Mouse (Mus musculus) frontal cortex, adult (tissue): Measurements from ENCODE around the gene Rbm14.

Experiments used
- ATAC-seq: cut with Nextera tagmentation; 2 replicates; pipeline ENCODE4 v1.9.2; 2017; ENCODE audit warnings: mild to moderate bottlenecking, moderate library complexity, mixed read lengths; ENCODE audit not compliant: low TSS enrichment

Rbm14 gene

DNA sequence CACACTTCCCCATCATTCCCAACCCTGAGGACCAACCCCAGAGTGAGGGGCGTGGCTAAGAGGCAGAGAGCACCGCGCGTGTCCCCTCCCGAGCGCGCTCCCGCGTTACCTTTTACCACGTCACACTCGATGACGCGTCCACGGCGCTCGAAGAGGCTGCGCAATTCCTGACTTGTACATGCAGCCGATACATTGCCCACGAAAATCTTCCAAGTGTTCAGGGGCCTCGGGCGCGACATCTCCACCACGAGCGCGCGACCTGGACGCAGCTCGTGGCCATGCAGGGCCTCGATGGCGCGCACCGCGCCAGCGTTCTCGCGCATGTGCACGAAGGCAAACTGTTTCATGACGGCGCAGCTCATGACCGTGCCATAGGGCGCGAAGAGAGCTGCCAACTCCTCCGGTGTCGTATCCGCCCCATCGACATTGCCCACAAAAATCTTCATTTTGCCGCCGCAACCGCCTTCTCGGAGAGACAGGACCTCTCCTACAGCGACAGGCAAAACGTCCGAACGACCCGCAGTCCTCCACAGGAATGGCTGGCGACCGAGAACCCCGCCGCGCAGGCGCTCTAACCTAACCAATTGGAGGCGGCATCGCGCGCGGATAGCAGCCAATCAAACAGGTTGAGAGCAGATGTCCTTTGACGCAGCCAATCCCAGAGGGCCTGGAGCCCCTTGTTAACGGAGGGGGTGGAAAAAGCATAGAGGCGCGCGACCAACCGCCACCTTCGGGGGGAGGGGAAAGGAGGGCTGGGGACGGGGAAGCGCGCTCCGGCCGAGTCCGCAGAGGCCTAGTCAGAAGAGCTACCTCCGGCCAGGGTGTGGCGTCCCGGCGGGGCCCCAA lies at the start of gene Rbm14, which contains the start of gene Gm21992:
Rbm14 (minus strand) TSS at position 572 of the 846 bp plus-strand sequence.
Gm21992 (minus strand) TSS at position 550 of the 846 bp plus-strand sequence.
- ATAC-seq, result peak; percentile 97

DNA sequence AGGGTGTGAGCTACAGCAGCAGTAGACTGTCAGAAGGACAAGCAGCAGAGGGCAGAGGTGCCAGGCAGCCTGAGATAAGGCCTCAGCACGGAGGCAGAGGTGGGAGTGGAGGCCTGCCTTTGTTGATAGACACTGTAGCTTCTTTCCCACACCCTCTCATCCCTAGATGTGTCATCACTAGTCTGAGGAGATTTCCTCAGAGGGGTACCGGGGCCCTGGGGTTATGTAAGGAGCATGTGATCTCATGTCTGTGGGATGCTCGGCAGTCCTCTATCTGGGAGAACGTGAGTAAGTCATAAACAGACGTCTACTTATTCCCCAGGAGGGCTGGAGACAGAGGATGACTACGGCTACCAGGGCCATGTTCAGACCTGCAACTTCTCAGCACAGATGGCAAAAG lies 47.6 kb upstream of the Rbm14 start:
- ATAC-seq, result peak; percentile 35; the same call in 1 of the 2 replicates

DNA sequence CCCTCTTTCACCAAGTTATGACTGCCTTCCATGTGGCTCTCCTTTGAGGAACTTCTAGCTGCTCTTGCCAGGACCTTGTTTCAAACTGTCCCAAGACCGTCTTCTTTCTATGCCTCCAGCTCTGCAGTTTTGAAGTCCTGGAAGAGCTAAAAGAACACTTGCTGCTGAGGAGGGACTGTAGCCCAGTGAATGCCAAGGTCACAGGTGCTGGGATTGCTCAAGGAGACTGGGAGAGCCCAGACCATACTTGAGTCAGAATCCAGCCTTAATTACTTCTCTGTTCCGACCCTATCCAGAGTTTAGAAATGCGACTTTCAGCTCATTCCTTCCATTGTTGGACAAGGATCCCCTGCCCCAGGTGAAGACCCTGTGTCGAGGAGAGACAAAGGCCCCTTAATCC lies 44.5 kb upstream of the Rbm14 start:
- ATAC-seq, result no peak

DNA sequence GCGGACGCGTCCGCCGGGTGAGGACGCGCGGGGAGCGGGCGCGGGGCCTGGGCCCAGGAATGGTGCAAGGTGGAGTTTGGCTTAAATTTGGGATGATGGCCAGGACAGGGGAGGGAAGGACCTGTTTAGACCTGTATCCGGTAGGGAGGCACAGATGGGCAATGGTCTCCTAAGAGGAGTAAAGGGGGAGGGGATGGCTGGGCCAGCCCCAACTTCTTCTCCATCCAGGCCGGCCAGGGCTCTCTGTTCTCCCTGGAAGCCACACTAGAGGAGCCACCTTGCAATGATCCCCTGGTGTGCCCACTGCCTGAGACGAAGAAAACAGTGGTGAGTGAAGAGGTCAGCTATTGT lies 44.0 kb upstream of the Rbm14 start:
- peak; percentile 27; the same call in 1 of the 2 replicates for ATAC-seq

DNA sequence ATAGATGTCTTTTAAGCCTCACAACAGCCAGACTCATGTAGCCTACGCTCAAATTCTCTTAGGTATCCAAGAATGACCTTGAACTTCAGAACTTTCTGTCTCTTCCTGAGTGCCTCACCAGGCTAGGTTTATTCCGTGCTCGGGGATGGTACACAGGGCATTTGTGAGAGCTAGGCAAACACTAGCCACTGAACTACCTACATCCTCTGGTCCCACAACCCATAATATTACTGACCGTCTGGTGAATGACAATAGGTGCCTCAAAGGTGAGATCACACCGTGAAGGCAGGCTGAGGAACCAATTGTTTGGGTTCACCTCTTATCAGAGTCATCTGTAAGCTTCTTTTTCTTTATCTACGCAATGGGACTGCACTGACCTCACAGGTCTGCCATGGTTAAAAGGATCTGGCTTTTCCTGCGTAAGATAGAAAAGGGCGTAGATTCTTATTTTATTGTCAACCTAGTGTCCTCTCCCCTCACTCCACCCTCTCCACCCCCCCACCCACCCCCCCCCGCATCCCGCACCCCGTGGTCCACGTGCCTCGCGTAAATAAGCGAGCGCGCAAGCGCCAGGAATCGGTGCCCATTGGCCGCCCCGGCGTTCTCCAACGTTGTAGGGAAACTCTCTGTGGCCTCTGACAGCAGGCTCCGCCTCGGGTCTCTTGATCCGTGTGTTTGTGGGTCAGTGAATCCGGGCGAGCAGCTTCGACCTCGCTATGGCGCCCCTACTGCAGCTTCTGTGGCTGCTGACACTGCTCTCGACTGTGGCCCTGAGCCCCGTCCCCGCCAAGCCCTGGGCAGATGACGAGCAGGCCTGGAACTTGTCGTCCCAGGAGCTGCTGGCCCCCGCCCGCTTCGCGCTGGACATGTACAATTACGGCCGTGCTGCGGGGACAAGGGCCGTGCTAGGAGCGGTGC lies 43.4 kb upstream of the Rbm14 start, which contains the start of gene Ctsf:
Ctsf (plus strand) TSS at position 579 of the 918 bp plus-strand sequence.
- ATAC-seq, result peak; percentile 95

DNA sequence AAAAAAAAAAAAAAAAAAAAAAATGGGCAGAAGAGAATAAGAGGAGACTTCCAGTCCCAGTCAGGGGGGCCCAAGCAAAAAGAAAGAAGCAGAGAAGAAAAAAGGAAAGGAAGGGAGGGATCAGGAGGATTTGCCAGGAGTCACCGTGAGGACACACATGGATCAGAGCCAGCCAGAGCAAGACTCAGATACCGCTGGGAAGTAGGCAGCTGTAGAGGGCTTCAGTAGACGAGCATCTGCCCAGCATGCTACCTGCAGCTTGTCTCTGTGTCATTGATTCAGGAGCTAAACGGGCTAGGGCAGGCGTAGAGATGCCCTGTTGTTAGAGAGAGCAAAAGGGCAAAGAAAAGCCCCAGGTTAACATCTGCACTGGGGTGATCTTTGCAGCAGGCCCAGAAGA lies 38.8 kb upstream of the Rbm14 start:
- no peak for ATAC-seq

DNA sequence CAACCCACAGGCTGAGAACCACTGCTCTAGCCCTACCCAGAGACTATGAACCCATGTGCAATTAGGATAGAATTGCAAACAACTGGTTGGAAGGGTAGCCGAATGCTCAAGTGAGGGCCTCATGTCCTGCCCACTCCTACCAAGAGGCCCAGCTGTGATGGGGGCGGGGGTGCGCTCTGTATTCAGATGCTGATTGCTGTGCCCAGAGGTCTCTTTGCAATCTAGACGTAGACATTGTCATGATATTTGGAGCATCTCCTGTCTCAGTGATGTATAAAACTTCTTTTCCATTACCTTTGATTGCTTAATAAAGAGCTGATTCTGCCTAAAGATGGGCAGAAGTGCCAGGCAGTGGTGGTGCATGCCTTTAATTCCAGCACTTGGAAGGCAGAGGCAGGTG lies 38.4 kb upstream of the Rbm14 start:
- no peak for ATAC-seq

DNA sequence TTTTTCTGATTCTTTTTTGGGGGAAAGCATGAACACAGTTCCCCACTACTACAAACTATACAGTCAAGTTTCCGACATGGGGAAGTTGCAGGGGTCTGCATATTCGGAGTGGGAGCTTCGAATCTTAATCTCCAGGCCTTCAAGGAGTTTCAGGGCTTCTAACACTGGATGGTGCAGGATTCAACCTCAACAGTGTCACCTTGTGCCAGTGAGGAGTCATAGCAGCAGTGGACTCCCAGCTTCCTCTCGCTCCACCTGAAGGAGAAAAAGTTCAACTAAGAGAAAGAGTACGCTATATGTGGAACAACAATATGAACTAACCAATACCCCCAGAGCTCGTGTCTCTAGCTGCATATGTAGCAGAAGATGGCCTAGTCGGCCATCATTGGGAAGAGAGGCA lies 36.1 kb upstream of the Rbm14 start:
- ATAC-seq, result peak; percentile 52; the same call in 1 of the 2 replicates

DNA sequence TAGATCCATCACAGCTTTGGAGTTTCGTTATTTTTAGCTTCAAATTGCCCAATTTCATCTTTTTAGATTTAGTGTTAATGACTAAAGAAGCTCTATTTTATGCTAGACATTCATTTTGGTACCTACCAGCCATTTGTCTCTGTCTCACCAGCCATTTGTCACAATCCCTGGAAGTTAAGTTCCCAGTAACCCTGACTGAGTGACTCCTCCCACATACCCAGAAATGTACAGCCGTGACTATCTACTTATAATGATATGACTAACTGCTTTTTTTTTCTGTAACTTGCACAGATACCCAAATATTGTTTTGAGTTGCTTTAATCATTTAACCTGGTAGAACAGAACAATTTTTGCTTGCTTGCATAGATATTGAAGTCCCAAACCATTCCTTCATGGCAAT lies 34.4 kb upstream of the Rbm14 start:
- ATAC-seq, result no peak

DNA sequence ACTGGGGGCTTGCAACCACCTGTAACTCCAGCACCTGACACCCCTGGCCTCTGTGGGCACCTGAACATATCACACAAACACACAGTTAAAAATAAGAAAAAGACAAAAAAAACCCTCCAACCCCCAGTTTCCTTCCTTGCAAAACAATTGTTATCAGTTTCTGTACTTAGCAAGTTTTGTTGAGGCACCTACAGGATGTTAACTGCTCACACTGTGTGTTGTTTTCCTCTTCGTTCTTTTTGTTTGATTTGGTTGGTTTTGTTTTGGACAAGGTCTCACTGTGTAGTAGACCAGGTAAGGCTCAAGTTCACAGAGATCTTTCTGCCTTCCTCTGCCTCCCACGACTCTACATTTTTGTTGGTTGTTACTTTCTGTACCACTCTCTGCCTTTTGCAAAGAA lies 31.2 kb upstream of the Rbm14 start:
- ATAC-seq, result no peak

DNA sequence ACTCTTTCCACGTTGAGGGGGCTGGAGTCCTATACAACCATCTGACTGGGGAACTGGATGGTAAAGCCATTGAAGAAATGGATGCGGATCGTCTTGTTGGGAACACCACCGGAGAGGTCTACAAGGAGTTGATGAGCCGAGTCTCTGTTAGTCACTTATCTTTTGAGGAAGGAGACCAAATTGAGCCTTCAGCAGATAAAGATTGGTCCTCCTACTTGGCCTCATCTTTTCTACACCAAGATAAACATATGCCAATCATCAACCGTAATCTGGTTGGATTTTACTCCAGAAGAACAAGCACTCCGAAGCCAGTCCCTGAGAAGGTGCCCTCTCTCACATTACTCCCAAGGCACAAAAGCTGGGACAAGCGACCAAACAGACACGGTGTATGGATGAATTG lies 29.4 kb upstream of the Rbm14 start:
- ATAC-seq, result no peak

DNA sequence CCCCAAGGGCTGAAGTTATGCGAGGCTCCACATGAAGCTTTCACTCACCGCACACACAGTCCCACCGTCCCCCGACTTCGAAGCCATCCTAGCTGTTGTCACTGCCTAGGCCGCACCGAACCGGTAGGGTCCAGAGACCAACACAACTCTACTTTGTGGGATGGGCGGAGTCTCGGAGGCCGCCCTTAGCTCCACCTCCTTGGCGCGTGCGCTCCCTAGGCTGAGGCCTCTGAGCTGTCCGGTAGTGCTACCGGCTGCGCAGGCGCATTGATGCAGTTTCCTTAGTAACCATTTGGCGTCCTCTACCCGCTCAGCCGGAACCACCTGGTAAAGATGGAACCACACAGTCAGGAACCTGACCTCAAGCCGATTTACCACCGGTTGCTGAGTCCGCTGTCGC lies 27.7 kb upstream of the Rbm14 start, which contains the start of the genes Ccs and Ccdc87:
Ccs (minus strand) TSS at position 184 of the 400 bp plus-strand sequence.
Ccdc87 (plus strand) TSS at position 218 of the 400 bp plus-strand sequence.
- ATAC-seq, result peak; percentile 99

DNA sequence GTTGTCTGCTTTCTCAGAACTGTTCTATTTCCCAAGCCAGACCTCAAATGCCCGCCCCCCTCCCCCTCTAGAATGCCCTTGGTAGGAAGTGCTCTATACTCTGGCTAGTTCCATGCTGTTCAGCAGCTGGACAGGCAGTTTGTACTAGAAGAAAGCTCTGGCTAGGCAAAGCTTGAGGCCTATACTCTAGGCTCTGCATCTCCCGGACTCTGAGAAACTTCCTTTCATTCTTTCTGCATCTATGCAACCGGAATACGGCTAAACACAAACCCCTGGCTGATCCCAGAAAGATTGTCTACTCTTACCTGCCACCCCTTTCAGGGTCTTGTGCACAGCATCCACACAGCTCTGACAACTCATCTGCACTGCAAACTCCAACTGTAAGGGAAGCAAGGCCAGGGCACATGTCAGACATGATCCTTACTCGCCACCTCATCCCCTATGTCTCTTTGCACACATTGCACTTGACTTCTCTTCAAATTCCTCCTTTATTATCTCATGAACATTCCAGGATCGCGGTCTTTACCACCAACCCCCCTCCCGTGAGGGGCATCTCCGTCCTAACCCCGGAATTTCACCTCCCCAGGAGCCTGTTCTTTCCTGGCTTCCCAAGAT lies 27.2 kb upstream of the Rbm14 start:
- ATAC-seq, result no peak

DNA sequence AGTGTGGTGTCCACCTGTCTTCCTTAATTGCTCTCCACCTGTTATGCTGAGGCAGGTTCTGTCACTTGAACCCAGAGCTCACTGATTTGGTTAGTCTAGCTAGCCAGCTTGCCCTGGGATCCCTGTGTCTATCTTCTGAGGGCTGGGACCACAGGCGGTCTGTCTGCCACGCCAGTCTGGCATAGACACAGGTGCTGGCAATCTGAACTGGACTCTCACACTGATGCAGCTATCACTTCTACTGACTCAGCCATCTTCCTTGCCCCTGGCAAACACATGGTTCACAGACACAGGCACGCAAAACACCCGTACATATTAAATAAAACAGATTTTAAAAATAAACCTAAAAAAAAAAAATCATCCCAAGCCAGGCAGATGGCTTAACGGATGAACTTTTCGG lies 25.6 kb upstream of the Rbm14 start:
- ATAC-seq, result no peak

DNA sequence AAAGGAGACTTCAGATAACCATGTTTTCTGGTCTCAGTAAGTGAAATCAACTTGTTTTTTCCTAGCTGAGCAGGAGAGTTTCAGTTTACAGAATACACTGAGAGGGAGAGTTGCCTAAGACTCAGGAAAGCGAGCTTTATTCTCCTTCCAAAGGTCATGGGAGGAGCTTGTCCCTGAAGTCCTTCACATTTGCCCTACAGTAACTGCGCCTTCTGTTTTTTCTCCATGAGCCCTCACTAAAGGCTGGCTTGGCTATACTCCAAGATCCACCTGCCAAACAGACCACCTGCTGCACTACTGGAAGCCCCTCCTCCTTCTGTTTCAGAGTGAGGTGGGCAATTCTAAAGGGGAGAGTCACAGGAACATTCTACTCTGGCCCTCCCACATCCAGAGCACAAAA lies 24.7 kb upstream of the Rbm14 start:
- ATAC-seq, result no peak

DNA sequence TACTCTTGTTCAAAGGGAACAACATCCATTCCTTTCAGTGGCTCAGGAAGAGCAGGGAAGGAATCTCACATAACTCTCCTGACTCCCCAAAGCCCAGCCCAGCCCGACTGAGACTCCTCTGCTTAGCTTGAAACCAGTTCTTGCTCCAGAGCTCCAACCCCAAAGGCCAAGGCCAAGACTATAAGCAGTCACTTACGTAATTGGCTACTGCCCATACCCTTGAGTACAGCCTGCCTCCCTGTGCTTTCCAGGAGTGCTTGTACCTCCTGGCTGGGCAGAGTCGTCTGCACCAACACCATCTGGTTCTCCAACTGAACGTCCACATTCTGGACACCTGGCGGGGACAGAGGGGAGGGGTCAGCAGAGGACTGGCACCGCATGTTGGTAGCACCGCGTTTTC lies 22.5 kb upstream of the Rbm14 start:
- no peak for ATAC-seq

DNA sequence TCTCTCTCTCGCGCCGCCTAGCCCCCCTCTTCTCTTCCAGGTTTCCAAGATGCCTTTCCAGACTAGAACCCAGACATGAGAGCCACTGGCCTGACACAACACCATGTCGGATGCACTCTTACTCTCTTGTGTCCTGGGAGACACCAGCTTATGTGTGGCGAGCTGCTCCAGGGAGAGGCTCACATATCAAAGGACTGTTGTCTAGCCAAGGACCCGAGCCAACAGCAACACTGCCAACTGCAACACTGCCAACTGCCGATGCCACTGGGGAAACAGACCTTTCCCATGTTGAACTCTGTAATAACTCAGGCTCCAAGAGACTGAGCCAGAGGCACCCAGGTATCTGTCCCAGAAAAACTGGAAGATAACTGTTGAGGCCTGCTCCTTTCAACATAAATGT lies 17.7 kb upstream of the Rbm14 start:
- no peak for ATAC-seq

DNA sequence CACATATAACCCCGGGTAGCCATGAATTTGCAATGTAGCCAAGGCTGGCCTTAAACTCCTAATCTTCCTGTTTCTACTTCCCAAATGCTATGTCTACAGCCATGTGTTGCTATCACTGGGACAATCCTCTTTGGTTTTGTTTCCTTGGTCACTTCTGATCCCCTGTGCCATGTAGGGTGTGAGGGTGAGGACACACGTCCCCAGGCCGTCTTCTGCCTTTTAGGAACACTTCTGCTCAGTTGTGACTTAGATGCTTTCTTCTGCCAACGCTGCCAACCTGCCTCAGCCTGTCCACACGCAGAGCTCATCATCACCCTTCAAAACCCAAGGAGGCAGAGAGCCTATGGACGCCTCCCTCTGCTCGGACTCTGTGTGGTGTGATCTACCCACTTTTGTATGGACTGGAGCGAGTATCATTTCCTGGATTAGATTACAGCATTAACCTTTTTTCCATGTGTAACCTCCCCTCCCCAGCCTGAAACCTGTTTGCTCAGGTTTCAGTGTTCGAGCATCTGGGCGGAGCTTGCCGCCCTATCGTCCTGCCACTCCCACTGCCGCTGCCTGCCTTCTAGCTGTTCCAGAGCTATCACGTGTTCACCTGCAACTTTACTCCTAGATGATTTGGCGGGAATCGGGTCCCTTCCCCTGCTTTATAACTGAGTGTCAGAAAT lies 17.1 kb upstream of the Rbm14 start:
- ATAC-seq, result no peak

DNA sequence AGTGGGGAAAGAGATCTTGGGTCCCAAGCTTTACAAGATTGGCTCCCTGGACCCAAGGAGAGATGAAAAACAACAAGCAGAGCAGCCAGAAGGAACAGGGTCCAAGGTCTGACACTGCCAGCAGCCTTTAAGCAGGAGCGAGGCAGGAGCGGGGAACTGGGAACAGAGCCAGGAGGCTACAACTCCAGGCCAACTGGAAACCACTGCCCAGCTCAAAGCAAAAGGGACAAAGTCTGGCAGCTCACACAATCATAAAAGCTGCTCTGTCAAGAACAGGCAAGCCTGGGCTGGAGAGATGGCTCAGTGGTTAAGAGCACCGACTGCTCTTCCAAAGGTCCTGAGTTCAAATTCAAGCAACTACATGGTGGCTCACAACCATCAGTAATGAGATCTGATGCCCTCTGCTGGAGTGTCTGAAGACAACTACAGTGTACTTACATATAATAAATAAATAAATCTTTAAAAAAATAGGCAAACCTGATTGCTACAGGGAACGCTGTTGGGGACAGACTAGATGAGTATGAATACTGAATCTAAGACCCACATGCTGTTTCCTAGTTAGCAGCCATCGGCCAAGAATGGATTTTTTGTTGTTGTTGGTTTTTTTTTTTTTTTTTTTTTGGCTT lies 9.4 kb upstream of the Rbm14 start:
- ATAC-seq, result peak; percentile 52; the same call in 1 of the 2 replicates

DNA sequence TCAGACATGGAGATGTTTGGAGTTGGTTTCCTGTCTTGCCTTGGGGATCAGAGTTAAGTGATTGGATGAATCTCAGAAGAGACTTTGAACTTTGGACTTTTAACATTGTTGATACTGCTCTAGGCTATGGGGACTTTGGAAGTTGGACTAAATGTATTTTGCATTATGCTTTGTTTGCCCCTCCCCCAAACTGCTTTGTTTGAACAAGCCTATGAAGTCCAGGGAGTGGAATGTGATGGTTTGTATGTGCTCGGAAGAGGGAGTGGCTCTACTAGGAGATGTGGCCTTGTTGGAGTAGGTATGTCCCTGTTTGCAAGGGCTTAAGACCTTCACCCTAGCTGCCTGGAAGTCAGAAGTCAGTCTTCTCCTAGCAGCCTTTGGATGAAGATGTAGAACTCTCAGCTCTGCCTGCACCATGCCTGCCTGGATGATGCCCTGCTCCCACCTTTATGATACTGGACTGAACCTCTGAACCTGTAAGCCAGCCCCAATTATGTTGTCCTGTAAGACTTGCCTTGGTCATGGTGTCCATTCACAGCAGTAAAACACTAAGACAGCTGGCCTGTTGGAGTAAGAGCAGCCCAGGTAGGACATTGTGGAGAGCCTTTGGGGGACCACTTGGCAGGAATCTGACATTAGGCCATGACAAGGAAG lies 5.9 kb upstream of the Rbm14 start:
- ATAC-seq, result no peak
